Mouse (Mus musculus) megakaryocyte, embryonic 14.5 days (primary cell): ENCODE measurements around the gene Il4i1.

Experiments used
- FLI1 ChIP-seq: IDR thresholded peaks from 2 replicates; pipeline ENCODE4 v1.6.1; 2012; ENCODE audit warnings: low read length, inconsistent platforms, mixed read lengths
- GATA1 ChIP-seq: IDR thresholded peaks from 3 replicates; pipeline ENCODE4 v1.6.1; 2012; ENCODE audit warnings: mixed read lengths, low read length, inconsistent platforms, borderline replicate concordance

DNA sequence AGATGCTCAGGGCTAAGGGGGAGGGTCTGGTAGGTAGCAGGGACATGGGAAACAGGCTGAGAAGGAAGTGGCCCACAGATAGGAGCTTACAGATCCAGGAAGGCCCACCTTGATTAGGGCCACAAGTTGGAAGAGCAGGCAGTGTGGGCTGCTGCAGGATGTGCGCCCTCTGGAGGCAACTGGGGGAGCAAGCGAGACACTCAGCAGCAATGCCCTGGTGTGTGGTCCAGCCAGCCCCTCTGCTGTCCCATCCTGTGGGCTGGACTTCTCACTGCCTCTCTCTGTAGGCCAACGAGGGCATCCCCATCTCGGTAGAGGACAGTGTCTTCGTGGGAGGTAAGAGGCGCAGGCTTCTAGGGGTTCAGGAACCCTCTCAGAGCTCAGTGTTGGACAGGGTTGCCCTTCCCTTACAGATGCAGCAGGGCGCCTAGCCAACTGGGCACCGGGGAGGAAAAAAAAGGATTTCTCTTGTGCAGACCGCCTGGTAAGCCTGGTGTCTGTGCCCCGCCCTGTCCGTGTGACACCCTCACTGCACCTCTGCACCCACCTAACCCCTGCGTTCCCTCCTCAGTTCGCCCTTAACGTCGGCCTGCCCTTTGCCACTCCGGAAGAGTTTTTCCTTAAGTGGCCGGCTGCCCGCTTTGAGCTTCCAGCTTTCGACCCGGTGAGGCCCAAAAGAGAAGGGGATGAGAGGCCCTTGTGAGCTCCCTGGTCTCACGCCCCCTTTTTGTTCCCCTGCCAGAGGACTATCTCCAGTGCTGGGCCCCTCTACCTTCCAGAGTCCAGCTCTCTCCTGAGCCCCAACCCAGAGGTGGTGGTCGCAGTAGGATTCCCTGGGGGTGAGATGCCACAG lies 44.6 kb downstream of the Il4i1 start:
- TF ChIP-seq GATA1 (no peak), FLI1 (no peak)
